Mouse (Mus musculus): ENCODE results near the gene Pom121l2. TPM values are rescaled to one million over a fixed set of nuclear protein-coding genes. Genes with fewer than 3 reads are reported as not detected.

Gene Pom121l2
- total RNA-seq (2023): not detected in 4 replicates

DNA sequence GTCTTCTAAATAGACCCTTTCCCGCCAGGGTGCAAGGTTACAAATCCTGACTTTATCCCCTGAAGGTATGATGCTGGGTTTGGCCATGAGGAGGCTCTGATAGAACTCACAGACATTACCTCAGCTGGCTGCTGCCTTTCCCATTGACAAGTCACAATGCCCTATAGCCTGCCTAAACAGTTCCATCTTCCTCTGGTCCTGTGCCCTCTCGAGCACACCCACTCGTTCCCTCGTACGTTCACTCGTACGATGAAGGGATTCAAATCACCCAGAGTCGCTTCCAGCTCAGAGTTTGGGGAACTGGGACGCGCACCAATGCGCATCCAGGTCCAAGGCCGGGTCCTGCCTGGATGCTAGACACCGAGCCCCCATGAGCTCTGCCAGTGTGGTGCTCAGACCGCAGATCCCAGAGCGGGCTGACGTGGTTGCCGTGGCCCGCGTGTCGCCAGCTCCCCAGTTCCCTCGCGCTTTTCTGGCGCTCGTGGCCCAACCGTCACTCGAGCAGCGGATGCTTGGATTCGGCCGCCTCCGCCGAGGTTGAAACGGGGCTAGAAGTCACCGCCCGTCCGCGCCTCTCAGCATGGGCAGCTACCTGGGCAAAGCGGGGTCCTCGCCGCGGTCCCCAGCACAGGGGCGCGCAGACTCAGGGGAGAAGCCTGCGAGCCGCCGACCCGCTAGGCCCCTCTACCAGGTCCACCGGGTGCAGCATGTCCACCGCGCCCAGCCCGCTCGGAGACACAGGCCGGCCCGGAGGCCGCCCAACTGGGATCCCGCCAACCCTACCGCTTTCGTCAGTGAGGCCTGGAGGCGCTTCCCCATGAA lies at the start of gene Pom121l2:
TSS of gene Pom121l2 (plus strand) at position 214 of the 822 bp plus-strand sequence.

DNA sequence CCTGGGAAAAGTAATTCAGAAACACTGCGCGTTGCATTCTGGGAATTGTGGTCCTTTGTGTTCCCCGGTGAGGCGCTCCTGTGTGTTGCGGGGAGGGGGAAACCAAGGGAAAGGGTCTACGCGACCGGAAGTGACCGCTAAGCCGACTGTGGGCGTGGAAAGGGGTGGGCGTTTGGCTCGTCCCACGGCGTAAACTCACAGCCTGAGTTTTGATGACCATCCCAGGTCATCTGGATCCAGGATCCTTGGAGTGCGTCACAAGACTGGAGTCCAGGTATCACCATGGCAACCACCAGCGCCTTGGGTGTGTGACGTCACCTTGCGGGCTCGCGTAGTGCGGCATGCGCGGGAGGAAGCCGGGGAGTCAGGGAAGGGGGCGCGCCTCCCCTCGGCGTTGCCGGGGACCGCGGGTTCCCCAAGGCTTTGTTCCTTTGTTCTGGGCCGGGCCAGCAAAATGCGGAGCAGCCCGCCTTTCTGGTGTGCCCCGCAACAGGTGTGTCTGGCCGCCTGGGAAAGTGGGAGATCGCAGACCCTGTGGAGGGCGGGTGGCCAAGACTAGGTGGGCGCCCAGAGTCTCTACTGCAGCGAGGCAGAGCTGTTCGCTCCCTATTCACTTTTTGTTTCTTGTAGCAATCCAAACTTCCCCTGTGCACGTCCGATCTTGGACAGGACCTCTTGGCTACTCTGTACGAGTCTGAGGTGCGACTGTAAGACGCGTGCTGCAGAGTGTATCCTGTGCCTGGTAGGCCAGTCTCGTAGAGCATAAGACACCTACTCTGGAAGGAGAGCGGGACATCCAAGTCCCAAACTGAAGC lies 35.9 kb upstream of the Pom121l2 start, which contains the start of gene Zfp184:
TSS of gene Zfp184 (plus strand) at position 169 of the 815 bp plus-strand sequence.

DNA sequence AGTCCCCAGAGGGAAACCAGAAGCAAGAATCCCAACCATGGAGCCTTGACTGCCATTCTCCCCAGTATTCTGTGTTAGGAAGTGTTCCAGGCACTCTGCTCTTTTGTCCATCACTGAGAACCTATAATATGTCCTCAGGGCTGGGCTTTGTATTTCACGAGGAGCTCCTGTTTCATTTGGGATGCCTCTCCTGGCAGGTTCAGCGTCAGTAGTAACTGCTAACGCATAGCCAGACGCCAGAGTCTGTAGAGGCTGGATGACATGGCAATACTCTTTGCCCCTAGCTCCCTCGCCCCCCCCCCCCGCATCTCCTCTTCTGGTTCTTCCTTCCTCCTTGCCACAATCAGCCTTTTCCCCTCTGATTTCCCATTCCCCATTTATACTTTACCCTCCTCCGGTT lies 28.6 kb downstream of the Pom121l2 start, which contains the start of gene Prss16:
TSS of gene Prss16 (minus strand) at position 101 of the 400 bp plus-strand sequence.

DNA sequence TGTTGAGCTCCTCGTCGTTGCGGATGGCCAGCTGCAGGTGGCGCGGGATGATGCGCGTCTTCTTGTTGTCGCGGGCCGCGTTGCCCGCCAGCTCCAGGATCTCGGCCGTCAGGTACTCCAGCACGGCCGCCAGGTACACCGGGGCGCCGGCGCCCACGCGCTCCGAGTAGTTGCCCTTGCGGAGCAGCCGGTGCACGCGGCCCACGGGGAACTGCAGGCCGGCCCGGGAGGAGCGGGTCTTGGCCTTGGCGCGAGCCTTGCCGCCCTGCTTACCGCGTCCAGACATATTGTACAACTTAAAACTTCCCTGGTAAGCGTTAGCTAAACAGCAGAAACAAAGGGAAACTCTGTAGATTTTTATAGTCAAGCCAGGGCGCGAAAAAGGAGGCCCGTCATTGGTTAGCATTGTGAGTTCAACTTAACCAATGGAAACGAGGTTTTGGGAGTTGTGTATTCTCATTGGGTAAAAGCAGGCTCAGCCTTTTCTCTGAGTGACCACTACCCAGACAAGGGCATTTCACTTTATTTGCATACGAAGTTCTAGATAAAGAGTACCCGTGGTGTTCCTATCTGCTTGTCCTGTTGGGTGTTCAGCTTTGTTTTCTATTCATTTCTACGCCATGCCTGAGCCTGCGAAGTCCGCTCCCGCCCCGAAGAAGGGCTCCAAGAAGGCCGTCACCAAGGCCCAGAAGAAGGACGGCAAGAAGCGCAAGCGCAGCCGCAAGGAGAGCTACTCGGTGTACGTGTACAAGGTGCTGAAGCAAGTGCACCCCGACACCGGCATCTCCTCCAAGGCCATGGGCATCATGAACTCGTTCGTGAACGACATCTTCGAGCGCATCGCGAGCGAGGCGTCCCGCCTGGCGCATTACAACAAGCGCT lies 54.5 kb downstream of the Pom121l2 start, which contains the start of the genes Hist1h2ah and Hist1h2bk:
TSS of gene Hist1h2ah (minus strand) at position 302 of the 882 bp plus-strand sequence.
TSS of gene Hist1h2bk (plus strand) at position 604 of the 882 bp plus-strand sequence.

Other genes starting within 250 kb of the Pom121l2 start
- gene Hist1h4j, start 246.1 kb upstream of the Pom121l2 start, total RNA-seq (2023): 13.5 to 16.8 TPM (median 15.9 TPM) in 4 replicates
- 235 to 385 TPM (median 353 TPM) in 4 replicates for gene Hist1h4k, start 230.7 kb upstream of the Pom121l2 start, total RNA-seq (2023)
- 33.5 to 52.3 TPM (median 43.6 TPM) in 4 replicates for gene Hist1h2ak, start 227.4 kb upstream of the Pom121l2 start, total RNA-seq (2023)
- 76.0 to 118 TPM (median 87.0 TPM) in 4 replicates for gene Hist1h2bn, start 227.1 kb upstream of the Pom121l2 start, total RNA-seq (2023)
- 55.1 to 70.5 TPM (median 62.8 TPM) in 4 replicates for gene Hist1h1b, start 200.6 kb upstream of the Pom121l2 start, total RNA-seq (2023)
- gene Hist1h3i, start 197.8 kb upstream of the Pom121l2 start, total RNA-seq (2023): 183 to 227 TPM (median 189 TPM) in 4 replicates
- gene Hist1h2an, start 194.0 kb upstream of the Pom121l2 start, total RNA-seq (2023): 30.2 to 44.7 TPM (median 33.5 TPM) in 4 replicates
- gene Hist1h2bp, start 193.7 kb upstream of the Pom121l2 start, total RNA-seq (2023): 32.1 to 51.1 TPM (median 41.4 TPM) in 4 replicates
- 160 to 195 TPM (median 178 TPM) in 4 replicates for gene Hist1h2bq, start 171.0 kb upstream of the Pom121l2 start, total RNA-seq (2023)
- gene Hist1h2ao, start 170.7 kb upstream of the Pom121l2 start, total RNA-seq (2023): 204 to 263 TPM (median 252 TPM) in 4 replicates
- gene Hist1h4m, start 169.4 kb upstream of the Pom121l2 start, total RNA-seq (2023): 296 to 419 TPM (median 357 TPM) in 4 replicates
- 56.0 to 117 TPM (median 97.2 TPM) in 4 replicates for gene Hist1h4n, start 149.0 kb upstream of the Pom121l2 start, total RNA-seq (2023)
- gene Hist1h2ap, start 147.7 kb upstream of the Pom121l2 start, total RNA-seq (2023): 44.1 to 82.7 TPM (median 54.3 TPM) in 4 replicates
- 158 to 191 TPM (median 175 TPM) in 4 replicates for gene Hist1h2br, start 147.5 kb upstream of the Pom121l2 start, total RNA-seq (2023)
- gene Zfp184, start 36.1 kb upstream of the Pom121l2 start, total RNA-seq (2023): 3.0 to 4.9 TPM (median 3.4 TPM) in 4 replicates
- 0.46 to 0.83 TPM (median 0.70 TPM) in 3 of 4 replicates, not detected in the other for gene Prss16, start 28.5 kb downstream of the Pom121l2 start, total RNA-seq (2023)
- gene Hist1h2ah, start 54.4 kb downstream of the Pom121l2 start, total RNA-seq (2023): 15.9 to 84.2 TPM (median 37.8 TPM) in 4 replicates
- gene Hist1h2bk, start 54.7 kb downstream of the Pom121l2 start, total RNA-seq (2023): 28.7 to 55.1 TPM (median 42.1 TPM) in 4 replicates
- gene Hist1h4i, start 60.2 kb downstream of the Pom121l2 start, total RNA-seq (2023): 97.8 to 119 TPM (median 108 TPM) in 4 replicates
- gene Hist1h2ag, start 61.8 kb downstream of the Pom121l2 start, total RNA-seq (2023): 63.9 to 101 TPM (median 83.8 TPM) in 4 replicates
- 47.6 to 80.0 TPM (median 65.2 TPM) in 4 replicates for gene Hist1h2bj, start 62.0 kb downstream of the Pom121l2 start, total RNA-seq (2023)
- not detected in 4 replicates for gene Vmn1r188, start 103.2 kb downstream of the Pom121l2 start, total RNA-seq (2023)
- gene Vmn1r189, start 124.6 kb downstream of the Pom121l2 start, total RNA-seq (2023): not detected in 4 replicates
- not detected in 4 replicates for gene Vmn1r191, start 202.8 kb downstream of the Pom121l2 start, total RNA-seq (2023)
- not detected in 4 replicates for gene Vmn1r192, start 209.9 kb downstream of the Pom121l2 start, total RNA-seq (2023)
- not detected in 4 replicates for gene Vmn1r193, start 242.0 kb downstream of the Pom121l2 start, total RNA-seq (2023)

Measured in B cell, adult 62 days (primary cell).